Mouse (Mus musculus) megakaryocyte progenitor cell, adult 5-6 weeks (primary cell): ENCODE measurements at regions not wholly inside any gene's neighbourhood (a gene's known extent, or its start where the extent isn't known, plus 50 kb on each side); places are given as distances from the start of the nearest gene placed in this dataset.
A peak's percentile ranks its signal among the peaks of the same experiment; 100 is the strongest.

ENCODE experiments used
- ATAC-seq: replicated peaks from 2 replicates; pipeline ENCODE4 v1.8.0; 2016; ENCODE audit warnings: mild to moderate bottlenecking, moderate TSS enrichment, inconsistent platforms; ENCODE audit not compliant: poor library complexity

- ATAC-seq, result no peak
These were observed 528.9 kb upstream of the Dppa4 start for GRCm38 (mm10) chr16:47754671-47755070.

DNA sequence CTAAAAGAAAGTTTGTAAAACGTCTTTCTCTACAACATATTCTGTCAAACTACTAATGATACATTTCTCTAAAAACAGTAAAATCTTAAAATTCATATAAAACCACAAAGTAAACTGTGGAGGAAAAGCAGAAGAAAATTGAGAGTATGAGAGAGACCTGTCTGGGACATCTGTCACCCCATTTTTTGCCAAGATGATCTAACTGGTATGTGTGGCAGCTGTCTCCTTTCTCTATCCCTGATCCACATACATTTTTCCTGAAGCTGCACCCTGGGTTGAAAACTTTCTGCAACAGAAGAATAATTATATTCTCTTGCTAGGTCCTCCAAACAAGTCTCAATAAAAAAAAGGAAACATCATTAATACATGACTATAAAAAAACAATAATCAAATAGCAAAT, 525.2 kb upstream of the Dppa4 start:
- no peak for ATAC-seq

DNA sequence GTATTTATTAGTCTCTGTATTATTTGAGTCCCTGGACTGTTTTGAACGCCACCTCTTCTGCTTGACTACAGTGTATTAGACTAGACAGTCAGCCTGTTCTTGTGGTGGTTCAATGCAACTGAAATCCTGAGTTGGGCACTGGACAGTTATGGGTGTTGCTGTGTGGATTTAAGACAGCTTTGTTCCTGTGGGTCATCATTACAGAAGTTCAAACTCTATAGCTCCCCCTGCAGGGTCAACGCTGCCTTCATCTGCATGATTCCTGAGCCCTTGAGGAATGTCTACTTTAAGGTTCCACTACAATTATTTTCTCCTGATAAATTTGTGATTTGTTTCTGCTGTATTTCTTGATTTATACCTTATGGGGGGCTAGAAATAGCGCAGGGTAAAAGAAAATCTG, 517.8 kb upstream of the Dppa4 start:
- ATAC-seq, result 0 out of 2 replicates have a peak, but pooled peaks have one; percentile 37

GRCm38 (mm10) chr16:47788515-47788914, 495.0 kb upstream of the Dppa4 start:
- ATAC-seq, result no peak

DNA sequence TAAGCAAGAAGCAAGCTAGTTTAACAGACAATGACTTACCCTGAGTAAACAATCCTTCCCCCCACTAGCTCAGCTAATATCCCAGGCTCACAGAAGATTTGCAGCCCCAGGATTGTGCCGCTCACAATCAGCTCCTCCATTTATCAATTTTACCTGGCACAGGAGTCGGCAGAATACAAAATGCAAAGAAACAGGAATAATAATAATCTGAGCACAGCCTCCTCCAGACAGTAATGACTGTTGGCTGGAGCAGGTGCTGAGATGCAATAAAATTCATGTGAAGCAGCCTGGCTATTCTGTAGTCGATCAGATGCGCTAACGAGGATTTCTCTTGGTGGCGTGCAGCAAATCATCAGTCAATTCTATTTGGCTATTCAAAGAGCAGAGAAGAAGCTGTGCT, 492.9 kb upstream of the Dppa4 start:
- no peak for ATAC-seq

- no peak for ATAC-seq
These were observed 492.1 kb upstream of the Dppa4 start for GRCm38 (mm10) chr16:47791456-47791855.

- ATAC-seq, result no peak
These were observed 484.7 kb upstream of the Dppa4 start for GRCm38 (mm10) chr16:47798838-47799237.

DNA sequence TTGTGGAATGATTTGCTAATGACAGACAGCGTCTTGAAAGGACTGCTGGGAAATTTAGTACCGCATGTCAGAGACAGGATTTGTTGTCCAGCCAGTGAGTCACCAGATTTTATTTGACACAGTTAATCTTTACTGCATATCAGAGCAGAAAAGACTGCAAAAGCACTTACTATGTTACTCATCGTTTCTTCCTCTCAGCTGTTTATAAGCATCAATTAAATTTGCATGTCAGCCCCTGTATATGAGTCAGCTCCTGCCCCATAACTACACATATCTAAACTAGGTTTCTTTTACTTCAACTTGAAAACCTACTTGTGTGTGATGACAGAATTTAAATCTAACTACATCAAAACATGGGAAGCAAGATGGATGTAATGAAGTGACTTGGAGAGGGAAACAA, 440.4 kb upstream of the Dppa4 start:
- no peak for ATAC-seq

DNA sequence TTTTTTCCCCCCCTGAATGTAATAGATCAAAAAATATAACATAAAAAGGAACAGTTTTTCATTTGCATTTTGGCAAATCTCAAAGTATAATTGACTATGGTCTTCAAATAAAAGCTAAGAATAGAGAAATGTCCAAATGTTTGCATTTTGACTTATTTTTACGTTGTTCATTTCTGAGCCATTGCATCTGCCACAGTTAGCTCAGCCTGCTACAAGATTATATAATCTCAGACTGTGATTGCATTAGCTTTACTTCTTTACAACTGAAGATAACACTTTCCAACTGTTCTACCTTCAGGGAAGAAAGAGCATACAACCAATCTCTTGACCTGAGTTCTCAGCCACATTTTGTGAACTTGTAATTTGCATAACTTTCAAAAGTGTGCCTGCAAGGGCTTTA, 431.9 kb upstream of the Dppa4 start:
- no peak for ATAC-seq

- no peak for ATAC-seq
These were observed 423.7 kb upstream of the Dppa4 start for GRCm38 (mm10) chr16:47859840-47860239.

DNA sequence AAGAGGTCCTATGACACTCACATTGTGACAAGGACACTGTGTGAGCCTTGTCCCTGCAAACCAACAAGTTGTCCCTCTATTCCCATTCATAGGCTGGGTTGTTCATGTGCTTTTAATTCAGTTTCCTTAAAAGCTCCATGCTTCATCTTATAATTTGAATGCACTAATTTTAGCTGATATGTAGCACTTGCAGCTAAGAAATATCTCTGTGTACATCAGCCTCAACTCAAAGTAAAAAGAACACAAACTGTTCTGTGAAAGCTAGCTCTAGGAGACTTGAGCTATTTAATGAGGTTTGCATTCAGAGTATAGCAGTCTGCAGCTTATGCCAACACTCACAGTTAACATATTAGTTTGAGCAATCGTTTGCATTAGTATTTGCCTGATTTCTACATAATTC, 408.3 kb upstream of the Dppa4 start:
- ATAC-seq, result no peak

GRCm38 (mm10) chr16:47883476-47883875, 400.1 kb upstream of the Dppa4 start:
- no peak for ATAC-seq

- ATAC-seq, result no peak
These were observed 396.5 kb upstream of the Dppa4 start for GRCm38 (mm10) chr16:47887019-47887418.

- no peak for ATAC-seq
These were observed 382.7 kb upstream of the Dppa4 start for GRCm38 (mm10) chr16:47900785-47901184.

DNA sequence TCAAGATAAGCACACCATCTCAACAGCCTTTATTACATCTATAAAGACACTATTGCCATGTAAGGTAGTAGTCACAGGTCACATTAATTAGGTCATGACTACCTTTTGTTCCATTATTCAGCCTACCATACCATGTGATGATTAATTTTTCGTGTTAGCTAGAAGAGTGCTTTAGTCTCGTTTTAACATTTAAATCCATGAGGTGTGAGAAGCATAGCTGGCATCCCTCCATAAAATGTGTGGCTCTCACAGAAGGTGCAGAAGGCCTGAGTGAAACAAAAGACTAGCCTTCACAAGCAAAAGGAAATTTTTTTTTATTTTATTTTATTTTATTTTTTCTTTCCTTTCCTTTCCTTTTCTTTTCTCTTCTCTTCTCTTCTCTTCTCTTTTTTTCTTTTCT, 345.5 kb upstream of the Dppa4 start:
- ATAC-seq, result no peak
